Comparison of ENCODE assay signal across 23 mouse cellular contexts in genomic region chr13:111816431-111816830, GRCm38 (mm10). TPM values are rescaled to one million over a fixed set of nuclear protein-coding genes. Genes with fewer than 3 reads are reported as not detected.
DNase-seq lines count a peak whose midpoint lies in the region; ATAC-seq and TF ChIP-seq lines count a peak whose summit lies in the region.
"Had no signal": no experiment of that assay in that cellular context is flagged by ENCODE, and none has a peak within 500 bp of the region (broad histone marks: within the 10 kb centered on the region; RNA-seq: fewer than 3 reads in every experiment).

No protein-coding gene starts in this region.

- TF ChIP-seq EP300 in liver, embryonic 14.5 days (IDR thresholded peaks at IDR 0.05; ENCODE audit: low read depth): no peak

- 72% methylated on average over 3 of the region's 3 CpGs for WGBS in liver, embryonic 12.5 days (ENCODE audit: insufficient replicate concordance)
- WGBS in liver, embryonic 14.5 days (ENCODE audit: insufficient replicate concordance): 59% methylated on average over 3 of the region's 3 CpGs
- 57% methylated on average over 3 of the region's 3 CpGs for WGBS in liver, embryonic 16.5 days (ENCODE audit: insufficient replicate concordance)

- no peaks in the 10 kb centered on the region for H3K36me3 ChIP-seq in liver, embryonic 12.5 days
- H3K36me3 ChIP-seq in liver, embryonic 14.5 days (replicated peaks; ENCODE audit: control insufficient read depth, insufficient read depth, low read depth): no peaks in the 10 kb centered on the region
- H3K36me3 ChIP-seq in liver, embryonic 16.5 days (ENCODE audit: control insufficient read depth, insufficient read depth): no peaks in the 10 kb centered on the region
- H3K36me3 ChIP-seq: embryonic facial prominence, embryonic 12.5 days; embryonic facial prominence, embryonic 15.5 days; heart, embryonic 13.5 days; hindbrain, embryonic 15.5 days had no signal

- no peak for TF ChIP-seq CTCF in liver, embryonic 14.5 days (IDR thresholded peaks at IDR 0.05; ENCODE audit: low read depth)

- peaks cover 19% of the 10 kb centered on the region for H3K4me1 ChIP-seq in liver, embryonic 12.5 days
- peaks cover 0 to 9% of the 10 kb centered on the region in 2 experiments; a peak in 2 of 4 replicates for H3K4me1 ChIP-seq in liver, embryonic 14.5 days (replicated peaks; ENCODE audit: control insufficient read depth in 2 of 2, insufficient read depth in 2 of 2, low read length in 1 of 2)
- peaks cover 9% of the 10 kb centered on the region for H3K4me1 ChIP-seq in liver, embryonic 16.5 days (ENCODE audit: control insufficient read depth, low read depth, low read length)
- H3K4me1 ChIP-seq: embryonic facial prominence, embryonic 12.5 days; embryonic facial prominence, embryonic 15.5 days; heart, embryonic 13.5 days; hindbrain, embryonic 15.5 days had no signal

- peak; percentile 47 for ATAC-seq in liver, embryonic 12.5 days
- peak; percentile 46; the same call in 1 of the 2 replicates for ATAC-seq in liver, embryonic 14.5 days (ENCODE audit: insufficient read depth)
- ATAC-seq in liver, embryonic 16.5 days (ENCODE audit: low read depth): peak; percentile 77
- ATAC-seq: activated CD4-positive, CD25-positive, alpha-beta regulatory T cell, adult 4 months; forebrain, embryonic 14.5 days; forebrain, postnatal 0 days had no signal

- H3K9ac ChIP-seq in liver, embryonic 12.5 days: no peak overlapping the region
- no peak overlapping the region for H3K9ac ChIP-seq in liver, embryonic 14.5 days (replicated peaks)
- H3K9ac ChIP-seq in liver, embryonic 16.5 days (ENCODE audit: low read depth, low read length): no peak overlapping the region
- H3K9ac ChIP-seq: embryonic facial prominence, embryonic 12.5 days; embryonic facial prominence, embryonic 15.5 days; forebrain, postnatal 0 days; heart, embryonic 13.5 days; hindbrain, embryonic 15.5 days had no signal

- no peaks in the 10 kb centered on the region; the same call in 1 of the 2 replicates for H3K27me3 ChIP-seq in liver, embryonic 12.5 days (replicated peaks)
- H3K27me3 ChIP-seq in liver, embryonic 14.5 days (ENCODE audit: control insufficient read depth, insufficient read depth, low read length): no peaks in the 10 kb centered on the region
- no peaks in the 10 kb centered on the region for H3K27me3 ChIP-seq in liver, embryonic 16.5 days (ENCODE audit: control insufficient read depth, insufficient read depth, low read depth, low read length)
- H3K27me3 ChIP-seq: embryonic facial prominence, embryonic 12.5 days; embryonic facial prominence, embryonic 15.5 days; heart, embryonic 13.5 days; hindbrain, embryonic 15.5 days had no signal

- DNase-seq in liver: no peak
- no peak for DNase-seq in liver, embryonic 14.5 days (ENCODE audit: low read depth in 3 of 3, low spot score in 3 of 3)
- no peak for DNase-seq in cerebellum, adult 8-10 months
- DNase-seq in adrenal gland, postnatal 4 days (ENCODE audit: low spot score in 2 of 2): no peak
- DNase-seq: adrenal gland, adult 8-10 months; adrenal gland, postnatal 25 days; cerebellum, adult 18-20 months; cerebellum, adult 9-11 months; cerebellum, postnatal 25 days; forebrain, postnatal 0 days; gastrocnemius, adult 2 months; gastrocnemius, postnatal 14 days; heart, adult 18-20 months; heart, postnatal 14 days; heart, postnatal 4 days had no signal

- no peak overlapping the region for H3K4me2 ChIP-seq in liver, embryonic 12.5 days
- H3K4me2 ChIP-seq in liver, embryonic 14.5 days (ENCODE audit: low read depth): no peak overlapping the region
- H3K4me2 ChIP-seq in liver, embryonic 16.5 days (ENCODE audit: low read depth, low read length): no peak overlapping the region
- H3K4me2 ChIP-seq: embryonic facial prominence, embryonic 12.5 days; embryonic facial prominence, embryonic 15.5 days; heart, embryonic 13.5 days; hindbrain, embryonic 15.5 days had no signal

- H3K27ac ChIP-seq in liver, embryonic 12.5 days: peak overlapping the region; percentile 56
- H3K27ac ChIP-seq in liver, embryonic 14.5 days: no peak overlapping the region
- no peak overlapping the region for H3K27ac ChIP-seq in liver, embryonic 16.5 days (ENCODE audit: low read length)
- H3K27ac ChIP-seq: embryonic facial prominence, embryonic 12.5 days; embryonic facial prominence, embryonic 15.5 days; gastrocnemius, adult 2 months; heart, embryonic 13.5 days; hindbrain, embryonic 15.5 days had no signal

- no peak overlapping the region for H3K4me3 ChIP-seq in liver, embryonic 12.5 days
- H3K4me3 ChIP-seq in liver, embryonic 14.5 days (ENCODE audit: insufficient read depth in 1 of 2, low read depth in 2 of 2, low read length in 2 of 2): no peak overlapping the region
- H3K4me3 ChIP-seq in liver, embryonic 16.5 days (ENCODE audit: low read depth, low read length): no peak overlapping the region
- H3K4me3 ChIP-seq: embryonic facial prominence, embryonic 12.5 days; embryonic facial prominence, embryonic 15.5 days; gastrocnemius, adult 2 months; heart, embryonic 13.5 days; hindbrain, embryonic 15.5 days had no signal

- peaks cover 4% of the 10 kb centered on the region for H3K9me3 ChIP-seq in liver, embryonic 12.5 days (replicated peaks)
- H3K9me3 ChIP-seq in liver, embryonic 14.5 days (ENCODE audit: control insufficient read depth, low read length): peaks cover 2% of the 10 kb centered on the region; the same call in 1 of the 2 replicates
- peaks cover 3% of the 10 kb centered on the region; the same call in 1 of the 2 replicates for H3K9me3 ChIP-seq in liver, embryonic 16.5 days (replicated peaks; ENCODE audit: control insufficient read depth, low read length)
- H3K9me3 ChIP-seq: embryonic facial prominence, embryonic 12.5 days; embryonic facial prominence, embryonic 15.5 days; hindbrain, embryonic 15.5 days had no signal

RNA-seq across cellular contexts. Expression of gene Map3k1, which starts 7.6 kb away (rescaled TPM):
- 16.8 and 17.0 TPM in 2 replicates for polyA plus RNA-seq in liver, embryonic 12.5 days (2016; fragmentation: Nextera tagmentation; extraction: Ambion mirVana)
- polyA plus RNA-seq in liver, embryonic 14.5 days (2012; rRNA removed): 3.8 and 5.9 TPM in 2 replicates
- 13.3 and 14.5 TPM in 2 replicates for polyA plus RNA-seq in liver, embryonic 14.5 days (2014; fragmentation: Nextera tagmentation; extraction: Ambion mirVana)
- polyA plus RNA-seq in liver, embryonic 16.5 days (2015; fragmentation: Nextera tagmentation; extraction: Ambion mirVana): 12.8 and 13.7 TPM in 2 replicates
- 10 to 100 TPM; 82.1 to 87.5 TPM for total RNA-seq in adrenal gland, postnatal 4 days (2021)
